Mouse (Mus musculus) spleen, adult 2 months (tissue): Measurements from ENCODE around the gene Ppp4r3b.

Source experiments
- CTCF ChIP-seq: fragments of 200-500 bp; IDR thresholded peaks from 2 replicates; pipeline ENCODE4 v1.5.1; 2011; ENCODE audit warnings: mild to moderate bottlenecking, inconsistent platforms; ENCODE audit not compliant: insufficient read depth, insufficient read length, insufficient replicate concordance; ENCODE audit errors: extremely low read depth
- POLR2A ChIP-seq: fragments of 200-500 bp; IDR thresholded peaks from 2 replicates; pipeline ENCODE4 v1.6.1; 2011; ENCODE audit warnings: low read depth, low read length, inconsistent platforms

GRCm38 (mm10) chr11:29248386-29248785 lies 75.7 kb downstream of the Ppp4r3b start:
- no peak for TF ChIP-seq CTCF
- TF ChIP-seq POLR2A = no peak
